Mouse (Mus musculus) embryo, embryonic 10.5 days (tissue): ENCODE measurements around the gene Cyba.
A peak's percentile ranks its signal among the peaks of the same experiment; 100 is the strongest.

Source experiments
- DNase-seq: peaks from one replicate; pipeline ENCODE4 v3.0.0-alpha.2; 2015; ENCODE audit warnings: low spot score

Cyba gene

GRCm38 (mm10) chr8:122432443-122433268 lies at the start of gene Cyba:
TSS of gene Cyba (minus strand) at chr8:122432930.
- peak; percentile 72 for DNase-seq

GRCm38 (mm10) chr8:122482448-122482847 lies 49.7 kb upstream of the Cyba start:
- no peak for DNase-seq

GRCm38 (mm10) chr8:122475580-122476320 lies 43.0 kb upstream of the Cyba start, which contains the start of the genes Rnf166 and Ctu2:
TSS of gene Rnf166 (minus strand) at chr8:122476064.
TSS of gene Ctu2 (plus strand) at chr8:122476143.
- peak; percentile 92 for DNase-seq

GRCm38 (mm10) chr8:122474951-122475560 lies 42.3 kb upstream of the Cyba start:
- peak; percentile 17 for DNase-seq

- no peak for DNase-seq
These were observed 41.2 kb upstream of the Cyba start for GRCm38 (mm10) chr8:122473911-122474421.

- no peak for DNase-seq
These were observed 38.0 kb upstream of the Cyba start for GRCm38 (mm10) chr8:122470691-122471090.

GRCm38 (mm10) chr8:122469965-122470364 lies 37.2 kb upstream of the Cyba start:
- no peak for DNase-seq

- no peak for DNase-seq
These were observed 36.7 kb upstream of the Cyba start for GRCm38 (mm10) chr8:122469407-122469806.

GRCm38 (mm10) chr8:122467816-122468215 lies 35.1 kb upstream of the Cyba start:
- no peak for DNase-seq

GRCm38 (mm10) chr8:122464985-122465384 lies 32.3 kb upstream of the Cyba start:
- DNase-seq: no peak

GRCm38 (mm10) chr8:122463651-122464640 lies 31.2 kb upstream of the Cyba start:
- DNase-seq: no peak

- DNase-seq: no peak
These were observed 29.8 kb upstream of the Cyba start for GRCm38 (mm10) chr8:122462510-122462909.

GRCm38 (mm10) chr8:122461473-122462148 lies 28.9 kb upstream of the Cyba start:
- DNase-seq: no peak

GRCm38 (mm10) chr8:122460524-122461472 lies 28.1 kb upstream of the Cyba start, which contains the start of gene Snai3:
TSS of gene Snai3 (minus strand) at chr8:122460733.
- DNase-seq: peak; percentile 32

GRCm38 (mm10) chr8:122459990-122460389 lies 27.3 kb upstream of the Cyba start:
- DNase-seq: no peak

GRCm38 (mm10) chr8:122459218-122459900 lies 26.6 kb upstream of the Cyba start:
- no peak for DNase-seq

- DNase-seq: no peak
These were observed 24.4 kb upstream of the Cyba start for GRCm38 (mm10) chr8:122457171-122457570.

- DNase-seq: no peak
These were observed 21.7 kb upstream of the Cyba start for GRCm38 (mm10) chr8:122454409-122454808.

- DNase-seq: no peak
These were observed 19.4 kb upstream of the Cyba start for GRCm38 (mm10) chr8:122452154-122452553.
